Mouse (Mus musculus) intestine, embryonic 15.5 days (tissue): Measurements from ENCODE around the gene Srp9. TPM values are rescaled to one million over a fixed set of nuclear protein-coding genes. Genes with fewer than 3 reads are reported as not detected.

Experiments used
- ATAC-seq: fragments of 200-750 bp; cut with Nextera tagmentation; 2 replicates; pipeline ENCODE4 v1.8.0; 2017; ENCODE audit warnings: moderate TSS enrichment, moderate library complexity
- H3K27ac ChIP-seq: fragments of 300-500 bp; sonication (generic); 2 replicates; pipeline ENCODE4 v1.5.1; 2015; ENCODE audit warnings: mild to moderate bottlenecking, inconsistent platforms
- H3K27me3 ChIP-seq: fragments of 300-500 bp; sonication (generic); replicated peaks from 2 replicates; pipeline ENCODE4 v1.6.1; 2015; ENCODE audit warnings: inconsistent platforms
- H3K36me3 ChIP-seq: fragments of 300-500 bp; sonication (generic); 2 replicates; pipeline ENCODE4 v1.6.1; 2015; ENCODE audit warnings: inconsistent platforms
- H3K4me1 ChIP-seq: fragments of 300-500 bp; sonication (generic); replicated peaks from 2 replicates; pipeline ENCODE4 v1.6.1; 2015; ENCODE audit warnings: inconsistent platforms
- H3K4me2 ChIP-seq: fragments of 300-500 bp; sonication (generic); replicated peaks from 2 replicates; pipeline ENCODE4 v1.6.1; 2015; ENCODE audit warnings: mild to moderate bottlenecking, inconsistent platforms
- H3K4me3 ChIP-seq: fragments of 300-500 bp; sonication (generic); replicated peaks from 2 replicates; pipeline ENCODE4 v1.5.1; 2015; ENCODE audit warnings: inconsistent platforms
- H3K9ac ChIP-seq: fragments of 300-500 bp; sonication (generic); 2 replicates; pipeline ENCODE4 v1.6.1; 2015; ENCODE audit warnings: inconsistent platforms
- H3K9me3 ChIP-seq: fragments of 300-500 bp; sonication (generic); 2 replicates; pipeline ENCODE4 v1.6.1; 2016; ENCODE audit warnings: inconsistent platforms
- WGBS: fragments of 180-500 bp; shearing (Covaris S2); methylation state at CpG from one replicate; pipeline ENCODE4 v1.1.7; 2015; 5-methylcytosine and 5-hydroxymethylcytosine counted together
- polyA plus RNA-seq: library from polyadenylated mRNA; unstranded; fragments of >200 nt; fragmentation: Nextera tagmentation; extraction: Ambion mirVana; gene quantifications from 2 replicates; pipeline ENCODE4 v1.2.1, GENCODE M21; 2015

The Srp9 gene
- polyA plus RNA-seq, result 144 and 173 TPM in 2 replicates

DNA sequence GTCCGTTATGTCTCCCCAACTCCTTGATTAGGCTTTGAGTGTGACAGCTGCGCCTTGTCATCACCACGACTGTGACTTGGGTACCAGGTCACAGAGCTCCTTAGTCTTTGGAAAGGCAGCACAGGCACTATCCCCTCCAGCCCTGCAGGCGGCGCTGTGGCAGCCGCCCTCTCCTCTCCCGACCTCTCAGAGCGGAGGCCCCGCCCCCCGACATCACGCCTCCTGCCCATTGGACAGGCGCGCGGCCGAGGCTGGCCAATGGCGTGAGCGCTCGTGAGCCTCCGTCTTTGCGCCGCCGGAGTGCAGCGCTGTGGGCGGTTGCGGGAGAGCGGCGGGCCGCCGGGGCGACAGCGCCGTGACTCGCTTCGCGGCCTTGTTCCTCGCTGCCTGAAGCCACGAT, at the start of gene Srp9:
TSS of gene Srp9 (plus strand) at position 232 of the 400 bp plus-strand sequence.
- peak within 1 kb of the TSS; percentile 86 for H3K27ac ChIP-seq
- H3K36me3 ChIP-seq, result peaks cover 6% of the 10 kb centered on the region; the same call in 1 of the 2 replicates
- H3K9ac ChIP-seq, result peak within 1 kb of the TSS; percentile 90
- H3K4me3 ChIP-seq, result peak within 1 kb of the TSS; percentile 95
- WGBS, result under 1% methylated on average over 37 of the region's 37 CpGs
- H3K9me3 ChIP-seq, result no peaks in the 10 kb centered on the region
- H3K4me2 ChIP-seq, result peak within 1 kb of the TSS; percentile 50
- peaks cover 9% of the 10 kb centered on the region; the same call in 1 of the 2 replicates for H3K4me1 ChIP-seq
- H3K27me3 ChIP-seq, result no peaks in the 10 kb centered on the region
- ATAC-seq, result peak; percentile 100

DNA sequence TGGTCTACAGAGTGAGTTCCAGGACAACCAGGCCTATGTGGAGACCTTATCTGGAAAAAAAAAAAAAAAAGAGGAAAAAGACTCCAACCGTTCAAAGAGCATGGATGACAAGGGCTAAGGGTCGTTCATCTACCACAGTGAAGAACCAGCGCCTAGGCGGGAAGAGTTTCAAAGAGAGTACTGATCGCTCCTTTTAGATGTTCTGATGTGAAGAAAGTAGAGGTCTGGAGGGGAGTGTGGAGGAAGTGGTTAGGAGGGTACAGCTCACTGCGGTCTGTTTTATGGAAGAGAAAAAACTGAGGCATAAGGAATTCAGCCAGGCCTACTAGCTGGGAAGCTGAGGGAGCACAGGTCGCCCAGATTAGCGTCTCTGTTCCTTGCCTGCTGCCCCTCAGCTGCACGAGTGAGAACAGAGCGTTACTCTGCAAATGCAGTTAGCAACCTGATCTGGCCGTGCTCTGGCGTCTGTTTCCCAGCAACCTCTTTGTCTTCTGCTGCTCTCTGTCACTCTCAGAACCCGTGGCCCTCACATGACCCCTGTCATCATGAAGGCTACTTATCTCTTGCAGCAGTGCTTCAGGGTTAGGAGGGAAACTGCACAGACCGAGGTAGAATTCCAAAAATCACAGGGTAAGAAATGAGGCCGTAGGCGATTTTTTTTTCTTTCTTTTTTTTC, 42.7 kb upstream of the Srp9 start:
- H3K4me2 ChIP-seq, result peak overlapping the region; percentile 6; the same call in 1 of the 2 replicates
- H3K4me3 ChIP-seq, result no peak overlapping the region
- H3K27ac ChIP-seq, result 0 out of 2 replicates have a peak overlapping the region, but pooled peaks have one; percentile 29
- no peak overlapping the region for H3K9ac ChIP-seq
- no peaks in the 10 kb centered on the region for H3K27me3 ChIP-seq
- no peaks in the 10 kb centered on the region for H3K9me3 ChIP-seq
- peak; percentile 84 for ATAC-seq
- H3K36me3 ChIP-seq, result no peaks in the 10 kb centered on the region
- WGBS, result 15% methylated on average over 16 of the region's 16 CpGs
- H3K4me1 ChIP-seq, result peaks cover 7% of the 10 kb centered on the region; the same call in 1 of the 2 replicates

DNA sequence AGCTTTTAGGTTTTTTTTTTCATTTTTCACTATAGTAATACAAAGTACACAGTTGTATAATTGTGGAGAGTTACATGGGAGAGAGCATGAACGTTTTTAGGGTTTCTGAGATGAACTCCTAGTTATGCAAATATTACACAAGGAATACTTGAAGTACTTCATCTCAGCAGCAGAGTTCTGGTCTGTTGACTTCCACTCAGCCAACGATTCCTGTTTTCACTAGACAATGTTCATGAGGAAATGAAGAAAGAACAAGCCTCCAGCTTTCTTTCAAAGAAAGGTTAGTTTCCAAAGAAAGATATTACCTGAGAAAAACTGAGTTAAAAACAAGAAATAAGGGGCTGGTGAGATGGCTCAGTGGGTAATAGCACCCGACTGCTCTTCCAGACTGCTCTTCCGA, 41.1 kb upstream of the Srp9 start:
- H3K9me3 ChIP-seq, result no peaks in the 10 kb centered on the region
- H3K9ac ChIP-seq, result no peak overlapping the region
- peaks cover 12% of the 10 kb centered on the region for H3K4me1 ChIP-seq
- no peak for ATAC-seq
- H3K4me3 ChIP-seq, result no peak overlapping the region
- 80% methylated on average over 4 of the region's 4 CpGs for WGBS
- H3K4me2 ChIP-seq, result no peak overlapping the region
- no peak overlapping the region for H3K27ac ChIP-seq
- H3K36me3 ChIP-seq, result no peaks in the 10 kb centered on the region
- no peaks in the 10 kb centered on the region for H3K27me3 ChIP-seq

DNA sequence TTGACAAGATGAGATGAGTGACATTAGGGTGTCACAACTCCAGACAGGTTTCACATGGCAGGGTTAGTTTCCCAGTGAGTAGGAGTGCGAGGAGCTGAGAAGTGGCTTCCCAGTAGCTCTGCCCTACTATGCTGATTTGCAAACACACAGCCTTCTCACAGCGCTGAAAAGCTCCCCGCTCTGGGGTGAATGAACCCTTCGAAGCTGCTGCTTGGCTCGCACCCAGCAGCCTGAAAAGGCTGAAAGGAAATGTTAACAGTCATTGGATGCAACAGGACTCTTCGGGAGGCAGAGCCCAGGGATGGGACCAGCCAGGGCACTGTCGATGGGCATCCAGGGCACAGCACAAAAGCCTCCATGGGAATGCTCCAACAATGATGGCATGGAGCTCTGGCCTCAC, 37.8 kb upstream of the Srp9 start:
- Histone ChIP-seq H3K4me1 (peaks cover 37% of the 10 kb centered on the region), H3K9ac (no peak overlapping the region), H3K4me2 (no peak overlapping the region), H3K27ac (no peak overlapping the region), H3K9me3 (no peaks in the 10 kb centered on the region), H3K27me3 (no peaks in the 10 kb centered on the region), H3K4me3 (no peak overlapping the region), H3K36me3 (no peaks in the 10 kb centered on the region)
- no peak for ATAC-seq
- WGBS, result 38% methylated on average over 7 of the region's 7 CpGs

DNA sequence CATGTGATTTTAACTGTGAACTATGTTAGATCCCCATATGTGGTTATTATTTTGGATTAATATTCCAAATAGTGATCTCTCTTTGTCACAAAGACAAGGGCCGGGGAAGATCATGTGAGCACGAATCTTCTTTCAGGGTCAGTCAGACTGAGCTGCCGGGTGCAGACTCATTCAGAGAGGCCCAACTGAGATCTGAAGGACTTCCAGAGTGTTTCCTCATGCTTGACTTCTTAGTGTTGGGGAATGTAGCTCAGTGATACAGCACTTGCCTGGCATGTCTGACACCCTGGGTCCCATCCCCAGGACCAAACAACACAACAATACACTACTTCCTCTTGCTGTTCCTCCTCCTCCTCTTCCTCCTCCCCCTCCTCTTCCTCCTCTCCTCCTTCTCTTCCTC, 37.2 kb upstream of the Srp9 start:
- Histone ChIP-seq H3K27ac (no peak overlapping the region), H3K4me1 (peaks cover 35% of the 10 kb centered on the region), H3K4me2 (no peak overlapping the region), H3K9me3 (no peaks in the 10 kb centered on the region), H3K4me3 (no peak overlapping the region), H3K27me3 (no peaks in the 10 kb centered on the region), H3K36me3 (no peaks in the 10 kb centered on the region), H3K9ac (no peak overlapping the region)
- WGBS, result 84% methylated on average over 3 of the region's 3 CpGs
- ATAC-seq, result no peak

DNA sequence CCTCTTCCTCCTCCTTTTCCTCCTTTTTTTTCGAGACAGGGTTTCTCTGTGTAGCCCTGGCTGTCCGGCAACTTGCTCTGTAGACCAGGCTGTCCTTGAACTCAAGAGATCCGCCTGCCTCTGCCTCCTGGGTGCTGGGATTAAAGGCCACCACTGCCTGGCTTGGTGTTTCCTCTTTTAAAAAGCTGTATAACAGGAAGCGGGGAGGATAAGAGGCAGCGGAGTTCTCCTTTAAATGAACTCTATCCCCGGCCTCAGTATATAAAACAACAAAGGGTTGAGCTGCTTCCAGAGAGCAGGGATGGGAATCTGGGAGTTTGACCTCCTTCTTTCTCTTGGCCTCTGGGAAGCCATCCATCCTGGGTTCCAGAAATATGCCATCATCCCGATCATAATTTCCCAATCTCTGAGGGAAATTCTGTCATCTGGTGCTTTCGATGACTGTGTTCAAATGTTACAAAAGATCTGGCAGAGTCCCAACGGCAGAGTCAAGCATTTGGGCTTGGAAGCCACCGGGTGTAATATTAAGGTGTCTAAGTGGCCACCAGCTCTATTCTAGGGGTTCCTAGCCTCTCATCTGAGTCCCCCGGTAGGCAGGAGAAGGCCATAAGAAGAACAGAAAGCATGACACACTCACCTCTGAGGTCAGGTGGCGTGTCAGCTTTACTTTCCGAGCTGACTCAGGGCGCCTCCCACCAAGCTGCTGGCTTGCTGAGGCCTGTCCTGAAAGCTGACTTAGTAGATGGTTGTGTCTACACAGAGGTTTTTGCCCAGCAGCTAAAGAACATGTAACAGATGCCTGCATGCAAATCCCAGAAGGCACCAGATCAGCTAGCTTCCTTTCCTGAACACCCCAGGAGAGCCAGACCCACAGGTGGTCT, 36.5 kb upstream of the Srp9 start:
- no peak overlapping the region for H3K4me2 ChIP-seq
- no peak overlapping the region for H3K9ac ChIP-seq
- no peaks in the 10 kb centered on the region for H3K36me3 ChIP-seq
- peaks cover 35% of the 10 kb centered on the region for H3K4me1 ChIP-seq
- 79% methylated on average over 14 of the region's 14 CpGs for WGBS
- no peaks in the 10 kb centered on the region for H3K9me3 ChIP-seq
- no peaks in the 10 kb centered on the region for H3K27me3 ChIP-seq
- no peak for ATAC-seq
- 0 out of 2 replicates have a peak overlapping the region, but pooled peaks have one; percentile 11 for H3K27ac ChIP-seq
- H3K4me3 ChIP-seq, result no peak overlapping the region

DNA sequence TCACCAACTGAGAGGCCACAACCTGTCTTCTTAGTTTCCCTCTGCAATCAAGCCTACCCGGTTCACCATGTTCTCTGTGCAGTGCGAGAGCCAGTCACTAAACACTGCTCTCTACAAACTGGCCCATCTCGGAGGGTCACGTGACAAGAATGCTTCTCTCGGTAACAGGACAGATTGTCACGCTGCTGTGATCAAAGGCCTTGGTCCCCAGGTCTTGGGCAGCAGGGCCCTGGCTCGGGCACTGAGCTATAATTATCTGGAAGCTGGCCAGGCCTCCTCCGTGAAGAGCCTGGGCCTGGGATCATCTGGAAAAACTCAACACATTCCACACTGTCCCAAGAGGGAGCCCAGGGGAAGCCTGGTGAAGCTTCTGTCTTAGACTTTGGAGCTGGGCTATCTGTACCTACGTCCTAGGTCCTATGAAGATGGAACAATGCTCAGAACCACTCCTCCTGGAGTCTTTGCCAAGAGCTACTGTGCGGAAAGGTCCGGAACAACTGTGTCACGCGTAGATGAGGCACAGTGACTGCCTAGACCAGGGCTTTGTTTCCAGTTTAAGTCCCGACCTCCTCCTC, 35.6 kb upstream of the Srp9 start:
- Histone ChIP-seq H3K9me3 (no peaks in the 10 kb centered on the region), H3K27ac (peak overlapping the region; percentile 84), H3K36me3 (no peaks in the 10 kb centered on the region), H3K9ac (no peak overlapping the region), H3K4me2 (no peak overlapping the region), H3K27me3 (no peaks in the 10 kb centered on the region), H3K4me1 (peaks cover 35% of the 10 kb centered on the region), H3K4me3 (no peak overlapping the region)
- ATAC-seq, result peak; percentile 39
- WGBS, result 45% methylated on average over 14 of the region's 14 CpGs

DNA sequence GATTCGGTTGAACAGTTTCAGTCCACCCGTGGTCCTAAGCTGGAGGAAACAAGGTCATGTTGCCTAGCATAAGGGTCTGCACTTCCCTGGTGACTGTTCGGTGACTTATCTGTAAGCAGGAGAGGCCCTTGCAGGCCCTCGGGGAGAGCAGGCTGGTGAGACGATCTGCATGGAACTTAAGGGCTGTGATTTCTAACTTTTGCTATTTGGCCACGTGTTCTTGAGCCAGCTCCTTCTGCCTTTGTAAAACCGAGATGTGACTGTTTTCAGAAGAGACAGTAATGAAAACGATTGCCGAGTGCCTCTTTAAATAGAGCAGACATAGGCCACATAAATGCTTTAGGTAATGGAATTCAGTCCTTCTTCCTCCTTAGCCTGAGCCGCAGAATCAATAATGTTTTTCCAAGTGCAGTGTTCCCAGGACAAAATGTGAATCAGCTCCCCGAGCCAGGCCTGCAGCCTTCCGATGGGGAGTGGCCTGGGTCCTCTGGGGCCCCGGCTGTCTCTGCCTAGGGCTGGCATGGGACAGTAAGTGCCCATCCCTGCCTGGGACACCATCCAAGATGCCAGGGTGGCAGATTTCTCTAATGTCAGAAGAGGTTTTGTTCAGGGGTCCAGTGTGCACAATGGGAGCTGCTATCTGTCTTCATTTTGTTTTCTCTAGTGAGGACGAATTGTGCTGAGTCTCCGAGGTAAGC, 34.8 kb upstream of the Srp9 start:
- 25% methylated on average over 15 of the region's 15 CpGs for WGBS
- peaks cover 40% of the 10 kb centered on the region for H3K4me1 ChIP-seq
- H3K27ac ChIP-seq, result peak overlapping the region; percentile 84
- no peak overlapping the region for H3K9ac ChIP-seq
- no peak overlapping the region for H3K4me3 ChIP-seq
- no peaks in the 10 kb centered on the region for H3K9me3 ChIP-seq
- no peaks in the 10 kb centered on the region for H3K36me3 ChIP-seq
- H3K4me2 ChIP-seq, result peak overlapping the region; percentile 22; the same call in 1 of the 2 replicates
- no peaks in the 10 kb centered on the region for H3K27me3 ChIP-seq
- peak; percentile 19; the same call in 1 of the 2 replicates for ATAC-seq

DNA sequence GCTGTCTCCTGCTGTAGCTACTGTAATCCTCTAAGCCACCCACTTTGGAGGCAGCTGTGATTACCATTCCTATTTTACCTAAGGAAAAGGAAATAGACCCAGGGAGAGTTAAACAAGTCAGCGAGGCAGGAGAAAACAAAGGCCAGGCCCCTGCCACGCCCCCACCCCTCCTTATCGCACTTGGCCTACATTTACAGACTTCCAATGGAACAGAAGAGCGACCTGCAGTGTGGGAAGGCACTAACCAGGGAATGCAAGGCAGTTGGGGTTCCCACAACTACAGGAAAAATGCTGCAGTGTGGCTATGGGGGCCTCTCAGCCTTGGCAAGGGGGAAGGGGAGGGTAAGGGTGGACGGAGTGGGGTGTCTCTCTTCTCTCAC, 34.2 kb upstream of the Srp9 start:
- ATAC-seq, result peak; percentile 47
- Histone ChIP-seq H3K27me3 (no peaks in the 10 kb centered on the region), H3K9ac (no peak overlapping the region), H3K4me3 (no peak overlapping the region), H3K36me3 (no peaks in the 10 kb centered on the region), H3K9me3 (no peaks in the 10 kb centered on the region), H3K4me1 (peaks cover 45% of the 10 kb centered on the region), H3K27ac (peak overlapping the region; percentile 84), H3K4me2 (peak overlapping the region; percentile 22; the same call in 1 of the 2 replicates)
- WGBS, result 27% methylated on average over 5 of the region's 5 CpGs

DNA sequence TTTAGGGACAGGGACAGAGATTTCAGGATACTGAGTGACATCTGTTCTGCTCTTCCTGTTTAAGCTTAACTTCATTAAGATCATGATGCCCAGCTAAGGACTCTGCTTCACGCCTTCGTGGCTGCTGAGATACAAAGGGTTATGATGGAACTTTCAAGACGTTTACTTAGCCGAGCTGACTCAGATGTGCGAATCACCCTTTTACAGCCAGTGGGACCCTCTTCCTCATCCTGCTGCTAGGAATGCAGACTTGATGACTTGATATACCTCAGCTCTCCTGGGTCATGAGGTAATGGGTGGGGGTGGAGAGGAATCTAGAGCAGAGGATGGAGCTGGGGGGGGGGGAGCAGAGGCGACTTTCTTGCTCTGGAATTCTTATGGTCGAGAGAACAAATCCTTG, 33.3 kb upstream of the Srp9 start:
- Histone ChIP-seq H3K4me3 (no peak overlapping the region), H3K36me3 (no peaks in the 10 kb centered on the region), H3K4me1 (peaks cover 48% of the 10 kb centered on the region), H3K9ac (no peak overlapping the region), H3K9me3 (no peaks in the 10 kb centered on the region), H3K27me3 (no peaks in the 10 kb centered on the region), H3K27ac (0 out of 2 replicates have a peak overlapping the region, but pooled peaks have one; percentile 84), H3K4me2 (no peak overlapping the region)
- peak; percentile 30; the same call in 1 of the 2 replicates for ATAC-seq
- 30% methylated on average over 7 of the region's 7 CpGs for WGBS

DNA sequence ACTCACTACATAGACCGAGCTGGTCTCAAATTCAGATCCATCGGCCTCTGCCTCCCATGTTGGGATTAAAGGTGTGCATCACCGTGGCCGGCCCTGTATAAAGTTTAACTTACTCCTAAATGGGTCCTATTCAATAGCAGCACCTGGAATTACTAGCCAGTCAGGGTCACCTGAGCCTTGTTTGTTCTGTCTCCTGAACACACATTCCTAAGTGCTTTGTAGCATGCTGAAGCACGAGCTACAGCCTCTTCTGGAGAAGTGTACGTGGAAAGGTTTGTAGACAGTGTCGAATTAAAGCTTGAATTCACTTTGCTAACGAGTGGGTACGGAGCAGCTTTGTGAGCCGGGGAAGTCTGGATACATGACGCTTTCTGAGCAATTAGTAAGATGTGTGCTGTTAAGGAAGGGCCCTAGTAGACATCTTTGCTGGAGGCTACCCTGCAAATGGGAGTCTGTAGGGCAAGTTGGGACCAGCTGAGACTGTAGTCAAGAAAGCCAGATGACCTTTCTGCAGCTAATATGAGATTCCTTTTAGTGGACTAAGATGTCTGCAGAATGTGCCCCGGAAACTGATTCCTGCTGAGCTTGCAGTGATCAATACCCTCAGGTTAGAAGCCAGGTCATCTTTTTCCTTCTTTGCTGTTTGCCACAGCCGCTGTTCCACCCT, 32.7 kb upstream of the Srp9 start:
- Histone ChIP-seq H3K4me3 (no peak overlapping the region), H3K4me2 (no peak overlapping the region), H3K27me3 (no peaks in the 10 kb centered on the region), H3K9ac (no peak overlapping the region; the same call in 1 of the 2 replicates), H3K9me3 (no peaks in the 10 kb centered on the region), H3K36me3 (no peaks in the 10 kb centered on the region), H3K4me1 (peaks cover 46% of the 10 kb centered on the region), H3K27ac (0 out of 2 replicates have a peak overlapping the region, but pooled peaks have one; percentile 33)
- peak; percentile 52 for ATAC-seq
- 61% methylated on average over 13 of the region's 13 CpGs for WGBS
